Mouse (Mus musculus) yolk sac, embryonic 10.5 days (tissue): Measurements from ENCODE around the gene Igsf8.

Experiments used
- DNase-seq: peaks from one replicate; pipeline ENCODE4 v3.0.0-alpha.2; 2017; ENCODE audit warnings: low spot score

Igsf8 gene

DNA sequence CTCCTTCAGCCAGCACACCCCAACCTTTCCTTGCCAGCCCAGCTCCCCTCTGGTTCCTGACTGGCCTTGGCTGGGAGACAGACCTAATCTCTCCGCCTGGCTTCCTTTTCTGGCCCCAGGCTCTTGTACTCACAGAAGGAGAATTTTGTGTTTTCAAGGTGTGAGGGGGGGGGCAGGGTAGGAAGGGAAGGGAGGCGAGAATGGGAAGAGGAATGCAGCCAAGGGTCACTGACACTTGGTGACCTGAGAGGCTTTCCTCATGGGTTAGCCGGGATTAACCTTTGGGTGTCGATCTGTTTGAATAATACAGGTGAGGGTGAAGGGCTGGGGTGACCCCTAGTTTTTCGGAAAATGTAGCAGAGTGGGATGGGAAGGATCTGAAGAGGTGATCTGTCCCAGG, 12.7 kb downstream of the Igsf8 start:
- peak; percentile 30 for DNase-seq

DNA sequence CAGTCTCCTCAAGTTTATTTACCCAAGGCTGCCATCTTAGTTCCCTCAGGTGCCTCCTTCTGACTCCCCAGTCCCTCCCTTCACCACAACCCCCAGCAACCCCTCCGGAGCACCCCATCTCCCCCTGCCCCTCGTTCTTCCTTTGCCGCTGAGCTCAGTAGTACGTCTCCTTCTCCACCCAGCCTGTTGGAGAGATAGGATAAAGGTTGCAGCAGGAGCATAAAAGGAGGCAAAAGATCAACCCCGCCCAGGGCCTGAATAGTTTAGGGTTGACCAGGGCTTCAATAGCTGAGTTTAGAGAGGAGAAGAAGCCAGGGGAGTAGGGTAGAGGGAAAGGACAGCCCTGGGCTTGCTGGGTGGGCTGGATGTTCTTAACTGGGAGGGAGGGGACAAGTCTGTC, 13.1 kb downstream of the Igsf8 start:
- no peak for DNase-seq

DNA sequence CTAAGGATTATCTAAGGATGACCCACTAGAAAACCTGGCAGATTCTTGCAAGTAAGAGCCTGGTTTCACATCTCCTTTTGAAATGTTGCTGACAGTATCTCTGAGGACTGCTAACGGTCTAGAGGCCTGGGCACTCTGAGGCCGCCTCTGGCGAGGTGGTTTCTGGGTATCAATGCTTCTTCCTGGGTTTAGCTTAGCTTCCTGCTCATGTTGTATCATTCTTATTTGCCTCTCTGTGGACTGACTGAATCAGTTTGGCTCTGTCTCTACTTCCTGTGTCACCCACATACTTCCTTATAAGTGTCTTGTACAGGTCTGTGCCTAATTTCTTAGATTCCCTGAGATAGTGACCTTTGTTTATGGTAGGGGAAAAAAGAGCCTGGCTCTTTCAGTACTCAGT, 15.7 kb downstream of the Igsf8 start:
- DNase-seq = no peak

DNA sequence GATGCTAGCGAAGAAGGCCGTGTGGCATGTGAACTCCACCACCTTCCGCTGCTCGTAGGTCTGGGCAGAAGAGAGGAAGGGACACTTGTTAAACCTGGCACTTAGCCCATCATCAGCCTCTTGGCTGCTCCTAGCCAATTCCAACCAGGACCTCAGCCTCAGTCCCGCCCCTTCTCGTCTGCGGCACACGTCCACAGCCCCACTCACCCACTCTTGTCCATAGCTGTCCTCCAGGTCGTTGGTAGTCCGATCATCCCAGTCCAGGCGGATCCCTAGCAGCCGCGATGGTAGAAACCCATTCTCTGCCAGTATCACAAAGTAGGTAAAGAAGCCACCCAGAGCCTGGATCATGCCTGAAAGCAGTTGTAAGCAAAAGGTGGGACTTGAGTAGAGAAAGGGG, 16.9 kb downstream of the Igsf8 start:
- no peak for DNase-seq

DNA sequence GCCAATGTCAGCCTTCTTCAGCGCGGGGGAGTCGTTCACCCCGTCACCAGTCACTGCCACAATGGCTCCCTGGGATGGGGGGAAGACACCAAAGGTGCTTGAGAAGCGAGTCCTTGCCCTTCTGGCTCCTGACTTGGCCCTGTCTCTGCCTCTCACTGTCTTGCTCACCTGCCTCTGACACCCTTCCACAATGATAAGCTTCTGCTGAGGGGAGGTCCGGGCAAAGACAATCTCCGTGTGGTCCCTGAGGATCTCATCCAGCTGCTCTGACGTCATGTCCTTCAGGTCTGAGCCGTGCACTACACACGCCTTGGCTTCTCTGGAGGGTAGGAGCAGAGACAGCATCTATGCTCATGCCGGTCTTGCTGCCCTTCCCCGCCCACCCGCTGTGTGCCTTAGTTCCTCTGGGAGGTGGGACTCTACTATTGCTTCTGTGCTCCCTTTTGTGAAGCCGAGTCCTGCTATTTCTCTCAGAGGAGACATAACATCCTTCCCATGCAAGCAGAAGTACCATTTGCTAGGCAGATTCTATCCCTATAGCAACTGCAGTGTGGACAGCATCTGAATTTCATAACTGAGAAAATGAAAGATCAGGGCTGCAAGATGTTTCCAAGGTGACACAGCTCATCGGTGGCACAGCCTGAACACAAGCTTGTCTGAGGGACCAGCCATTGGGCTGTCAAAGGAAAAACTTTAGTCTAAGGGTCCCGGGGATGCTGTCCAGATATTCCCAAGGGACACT, 18.5 kb downstream of the Igsf8 start:
- DNase-seq = no peak

DNA sequence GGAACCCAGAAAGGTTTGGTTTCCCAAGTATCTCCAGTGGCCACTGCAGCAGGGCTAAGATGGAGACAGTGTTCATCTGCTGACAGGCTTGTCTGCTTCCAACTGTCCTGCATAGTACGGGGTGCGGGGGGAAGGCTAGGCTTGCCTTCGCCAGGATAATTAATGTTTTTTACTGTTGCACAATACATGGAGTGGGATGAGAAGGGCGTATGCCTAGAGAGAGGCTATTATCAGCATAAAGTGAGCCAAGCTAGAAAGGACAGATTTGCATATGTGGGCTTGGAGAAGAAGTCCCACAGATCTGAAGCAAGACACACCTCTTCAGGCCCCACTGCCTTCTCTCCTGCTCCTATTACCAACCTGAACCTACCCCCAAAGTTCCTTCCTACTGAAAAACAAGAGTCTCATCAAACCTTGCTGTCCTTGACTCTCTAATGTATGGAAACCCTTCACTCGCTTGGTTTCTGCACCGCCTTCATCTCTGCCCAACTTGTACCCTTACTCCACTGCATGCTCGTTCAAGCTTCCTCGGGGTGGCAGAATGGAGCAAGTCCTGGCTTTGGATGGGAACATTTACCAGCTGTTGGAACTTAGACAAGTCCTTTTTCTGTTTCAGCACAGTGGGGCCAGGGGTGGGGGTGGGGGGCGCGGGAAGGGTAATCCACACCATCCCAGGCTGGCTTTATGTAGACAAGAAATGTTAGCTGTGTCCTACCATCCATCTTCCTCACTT, 20.2 kb downstream of the Igsf8 start:
- no peak for DNase-seq

DNA sequence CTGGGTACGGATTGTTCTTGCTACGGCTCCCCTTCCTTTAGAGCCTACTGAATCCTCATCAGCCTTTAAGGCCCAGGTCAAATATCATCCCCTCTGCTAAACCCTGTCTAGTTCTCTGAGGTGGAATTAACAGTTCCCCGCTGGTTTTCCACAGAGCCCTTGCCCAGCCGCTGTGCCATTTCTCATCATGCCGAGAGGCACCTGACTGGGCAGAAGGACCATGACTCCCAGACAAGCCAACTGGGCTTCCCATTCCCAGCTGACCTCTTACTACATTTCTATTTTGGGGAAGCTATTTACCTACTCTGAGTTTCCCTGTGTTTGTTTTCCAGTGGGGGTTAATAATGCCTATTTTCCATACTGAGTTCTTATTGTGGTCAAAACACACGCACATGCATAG, 21.6 kb downstream of the Igsf8 start:
- DNase-seq = no peak

DNA sequence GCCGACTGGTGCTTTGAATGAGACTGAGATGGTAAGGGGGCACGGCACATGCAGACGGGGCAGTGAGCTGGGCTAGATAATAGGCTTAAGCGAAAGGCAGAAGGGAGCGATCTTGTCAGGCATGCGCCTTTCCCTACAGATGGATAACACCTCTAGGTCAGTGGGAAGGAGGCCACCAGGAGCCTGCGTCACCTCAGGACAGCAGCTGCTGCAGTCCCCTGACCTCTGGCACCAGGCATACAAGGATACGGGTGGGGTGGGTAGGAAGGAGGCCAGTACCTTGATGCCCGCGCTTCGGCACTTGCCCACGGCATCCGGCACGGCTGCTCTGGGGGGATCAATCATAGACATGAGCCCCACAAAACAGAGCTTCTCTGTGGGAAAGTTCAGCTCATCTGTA, 22.8 kb downstream of the Igsf8 start:
- no peak for DNase-seq

DNA sequence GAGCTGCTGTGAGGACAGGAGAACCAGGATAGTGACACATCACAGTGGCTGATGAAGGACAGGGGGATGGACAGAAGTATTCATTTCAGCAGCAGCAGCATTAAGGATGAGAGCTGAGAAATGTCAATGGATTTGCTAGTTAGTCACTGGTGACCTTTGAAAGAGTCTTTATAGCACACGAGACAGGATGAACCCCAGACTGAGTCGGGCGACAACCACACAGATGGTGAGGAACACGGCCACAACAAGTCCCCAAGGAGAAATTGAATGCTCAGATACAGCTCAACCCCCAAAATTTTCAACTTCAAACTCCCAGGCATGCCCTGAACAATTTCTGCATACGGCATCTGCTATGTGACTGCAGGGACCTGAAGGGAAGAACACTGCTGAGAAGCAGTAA, 25.3 kb downstream of the Igsf8 start:
- DNase-seq = no peak

DNA sequence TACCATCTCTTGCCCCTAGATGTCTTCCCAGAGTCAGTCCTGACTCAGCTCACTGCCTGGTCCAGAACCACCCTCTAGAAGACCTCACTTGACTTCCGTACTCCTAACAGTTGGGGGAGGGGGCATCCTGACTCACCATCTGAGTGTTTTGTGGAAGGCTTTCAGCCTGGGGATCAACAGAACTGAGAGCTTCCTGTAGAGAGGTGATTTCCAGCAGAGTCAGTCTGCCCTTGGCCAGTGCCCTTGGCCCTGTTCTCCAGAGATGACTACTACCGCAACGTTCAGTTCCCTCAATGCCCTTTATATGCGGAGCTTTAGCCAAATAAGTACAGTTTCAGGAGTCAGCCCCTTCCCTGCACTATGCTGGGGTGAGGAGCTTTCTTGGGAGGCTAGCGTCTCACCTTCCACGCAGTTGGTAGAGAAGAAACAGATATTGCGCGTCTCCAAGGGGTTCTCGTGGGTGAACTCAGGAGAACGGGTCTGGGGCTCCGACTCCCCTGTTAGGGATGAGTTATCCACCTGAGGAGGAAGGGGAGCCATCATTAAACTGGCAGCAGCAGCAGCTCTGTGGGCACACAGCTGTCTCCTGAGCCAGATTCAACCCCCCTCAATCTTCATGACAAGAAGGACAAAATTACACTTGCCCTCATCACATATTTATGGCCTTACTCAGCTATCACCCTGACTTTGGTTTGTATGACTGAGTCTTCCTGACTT, 27.6 kb downstream of the Igsf8 start:
- DNase-seq = no peak

DNA sequence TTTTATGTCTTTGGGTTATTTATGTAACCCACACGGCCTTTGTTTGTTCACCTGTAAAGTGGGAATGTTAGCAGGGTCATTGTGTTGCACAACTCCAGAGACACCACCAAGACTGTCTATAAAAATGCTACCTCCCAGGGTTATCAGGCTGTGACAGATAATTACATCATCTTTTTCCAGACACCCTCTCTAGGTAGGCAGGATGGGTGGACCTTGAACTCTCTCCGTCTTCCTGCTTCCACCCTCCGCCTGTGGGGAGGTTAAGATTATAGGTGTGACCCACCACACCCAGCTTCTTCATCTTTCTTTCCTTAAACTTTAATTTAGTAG, 28.1 kb downstream of the Igsf8 start:
- DNase-seq = no peak

DNA sequence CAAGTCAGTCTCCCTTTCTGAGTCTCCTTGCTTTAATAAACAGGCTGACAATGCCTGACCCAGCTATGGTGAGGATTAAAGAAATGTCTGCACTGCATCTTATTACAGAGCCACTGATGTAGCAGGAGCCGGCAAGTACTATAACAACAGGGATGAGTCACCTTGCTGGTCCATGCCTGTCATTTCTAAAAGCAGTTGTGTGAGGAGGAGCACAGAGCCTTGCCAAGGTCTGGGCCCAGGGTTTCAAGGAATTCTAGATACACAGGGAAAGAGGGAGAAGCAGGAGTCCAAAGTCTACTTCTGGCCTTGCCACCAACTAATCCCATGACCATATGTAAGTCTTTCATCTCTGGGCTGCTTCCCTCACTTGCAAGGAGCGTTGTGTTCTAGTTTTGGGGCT, 31.4 kb downstream of the Igsf8 start:
- no peak for DNase-seq

DNA sequence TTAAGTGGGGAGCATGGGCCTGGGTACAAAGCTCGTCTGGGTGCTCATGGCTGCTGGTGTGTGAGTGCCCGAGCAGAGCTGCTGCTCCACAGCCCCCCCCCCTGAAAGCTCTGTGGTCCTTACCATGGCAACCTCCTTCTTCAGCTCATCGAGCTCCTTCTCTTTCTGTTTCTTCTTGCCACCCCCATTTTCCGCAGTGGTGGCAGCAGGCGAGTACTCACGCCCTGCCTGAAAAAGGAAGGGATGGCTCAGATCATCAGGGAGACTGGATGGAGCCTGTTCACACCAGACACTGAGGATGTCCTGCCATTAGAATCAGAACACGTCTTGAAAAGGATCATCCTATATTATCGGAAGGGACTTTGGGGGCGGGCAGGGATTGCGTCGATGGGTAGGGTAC, 32.0 kb downstream of the Igsf8 start:
- DNase-seq = no peak

DNA sequence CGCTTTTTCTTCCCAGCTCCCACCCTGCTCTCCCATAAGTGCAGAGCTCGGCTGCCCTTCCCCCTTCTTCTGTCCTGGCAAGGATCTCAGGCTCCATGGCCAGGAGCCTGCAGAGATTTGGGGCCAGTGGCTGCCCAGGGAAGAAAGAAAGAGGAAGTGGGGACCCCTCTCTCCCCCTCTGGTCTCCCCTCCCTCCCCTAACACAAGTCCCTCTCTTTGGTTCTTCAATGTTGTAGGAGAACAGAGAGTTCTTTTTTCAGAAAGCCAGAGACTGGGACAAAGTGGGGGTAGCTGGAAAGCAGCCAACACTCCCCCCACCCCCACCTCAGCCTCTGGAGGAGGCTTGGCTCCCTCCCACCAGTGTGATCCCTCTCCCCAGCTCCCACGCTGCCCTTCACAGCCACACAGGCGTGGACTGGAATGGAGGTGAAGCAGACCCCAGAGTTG, 34.3 kb downstream of the Igsf8 start:
- DNase-seq = no peak

DNA sequence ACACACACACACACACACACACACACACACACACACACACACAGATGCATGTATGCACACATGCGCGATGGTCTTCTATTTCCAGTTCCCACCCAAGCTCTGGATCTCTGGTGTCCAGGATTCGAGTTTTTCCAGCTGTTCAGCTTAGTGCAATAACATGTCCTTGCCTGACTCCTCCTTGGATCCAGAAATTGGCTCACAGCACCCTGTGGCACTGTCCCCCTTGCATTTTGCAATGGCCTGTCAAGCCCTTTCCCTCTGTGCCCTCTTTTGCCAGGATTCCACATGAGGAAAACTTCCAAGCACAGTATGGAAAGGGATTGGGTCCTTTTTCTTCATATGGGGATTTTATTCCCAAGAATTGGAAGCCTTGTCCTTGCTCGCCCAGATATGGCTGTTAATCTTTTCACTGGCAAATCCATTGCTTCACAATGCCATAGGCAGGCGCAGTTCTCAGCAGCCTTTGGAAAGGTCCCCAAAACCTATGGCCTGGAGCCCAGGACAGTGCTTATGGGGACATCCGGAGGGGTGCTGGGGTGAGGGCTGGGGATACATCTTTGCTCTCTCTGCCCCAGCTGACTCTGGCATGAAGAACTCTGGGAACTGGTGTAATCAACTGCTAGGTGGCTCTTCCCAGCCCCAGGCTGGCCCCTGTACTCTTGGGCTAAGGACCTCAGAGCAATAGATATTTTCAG, 35.5 kb downstream of the Igsf8 start:
- DNase-seq = no peak

DNA sequence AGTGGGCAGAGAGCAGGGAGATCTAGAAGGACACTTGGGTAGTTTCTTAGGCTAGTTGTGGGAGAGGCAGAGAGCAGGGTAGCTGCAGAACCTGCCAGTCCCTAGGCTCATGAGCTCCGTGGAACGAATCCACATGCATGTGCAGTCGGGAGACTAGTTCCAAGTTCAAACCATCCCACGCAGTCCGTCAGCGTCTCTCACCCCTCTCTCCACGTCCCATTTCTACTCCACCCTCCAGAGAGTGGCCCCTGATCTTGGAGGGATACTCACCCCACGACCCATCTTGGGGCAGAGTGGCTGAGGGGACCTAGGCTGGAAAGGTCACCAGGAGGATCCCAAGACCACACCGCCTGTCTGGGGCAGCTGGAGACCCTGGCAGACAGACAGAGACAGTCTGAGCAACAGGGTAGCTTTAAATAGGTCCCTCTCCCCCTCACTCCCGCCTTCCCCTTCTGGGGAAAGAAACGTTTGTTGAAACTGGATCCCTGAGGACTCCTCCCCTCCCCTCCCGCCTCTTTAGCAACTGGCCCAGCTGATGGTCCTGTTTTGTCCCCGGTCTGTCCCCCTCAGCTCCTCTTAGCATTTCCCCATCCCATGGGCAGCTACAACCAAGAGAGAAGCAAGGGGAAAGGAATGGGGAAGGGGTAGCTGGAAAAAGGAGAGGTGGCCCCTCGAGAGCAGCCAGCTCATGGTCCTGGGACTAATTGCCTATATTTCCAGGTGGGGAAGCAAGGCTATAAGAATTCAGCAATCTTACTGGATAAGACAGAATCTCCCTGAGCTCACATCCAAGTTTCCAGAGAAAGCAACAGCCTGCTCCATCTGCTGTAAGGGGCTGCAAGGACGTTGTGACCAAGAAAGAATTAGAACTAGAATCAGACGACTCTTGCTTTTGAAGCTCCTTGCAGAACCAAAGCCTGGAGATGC, 36.4 kb downstream of the Igsf8 start, which contains the start of gene Atp1a2:
Gene Atp1a2 (minus strand): TSS at position 454 of the 927 bp plus-strand sequence.
- no peak for DNase-seq

DNA sequence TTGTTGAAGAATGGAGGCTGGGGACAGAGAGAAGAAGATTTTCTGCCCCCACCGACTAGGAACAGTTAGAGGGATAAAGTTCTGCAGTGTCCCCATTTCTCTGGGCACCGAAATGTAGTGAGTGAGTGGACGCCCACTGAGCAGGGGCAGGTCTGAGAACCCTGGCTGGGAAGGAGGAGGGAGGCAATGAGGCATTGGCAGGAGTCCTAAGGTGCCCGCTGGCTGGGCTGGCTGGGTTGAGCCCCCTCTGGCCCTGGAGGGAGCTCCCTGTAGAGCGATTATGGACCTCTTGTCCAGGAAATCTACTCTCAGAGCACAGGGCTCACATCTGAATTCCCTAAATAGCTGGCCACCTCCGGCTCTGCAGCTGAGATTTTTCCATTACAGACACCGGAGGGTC, 38.1 kb downstream of the Igsf8 start:
- DNase-seq = no peak

DNA sequence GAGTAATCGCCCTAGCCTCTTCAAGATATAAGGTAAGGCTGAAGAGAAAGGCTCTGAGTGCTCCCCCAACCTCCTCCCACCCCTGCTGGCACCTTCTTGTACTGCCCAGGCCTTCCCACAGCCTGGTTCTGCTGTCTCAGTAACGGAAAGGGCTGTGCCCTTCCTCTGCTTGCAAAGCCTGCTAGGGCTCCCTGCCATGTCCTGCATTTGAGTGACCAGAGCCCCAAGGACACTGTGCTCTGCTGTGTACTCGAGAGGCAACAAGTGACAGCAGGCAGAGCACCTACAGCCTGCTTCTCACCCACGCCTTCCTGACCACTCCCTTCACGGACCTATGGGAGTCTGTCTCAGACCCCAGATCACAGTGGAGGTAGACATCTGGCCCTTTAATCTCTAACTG, 38.8 kb downstream of the Igsf8 start:
- DNase-seq = no peak

DNA sequence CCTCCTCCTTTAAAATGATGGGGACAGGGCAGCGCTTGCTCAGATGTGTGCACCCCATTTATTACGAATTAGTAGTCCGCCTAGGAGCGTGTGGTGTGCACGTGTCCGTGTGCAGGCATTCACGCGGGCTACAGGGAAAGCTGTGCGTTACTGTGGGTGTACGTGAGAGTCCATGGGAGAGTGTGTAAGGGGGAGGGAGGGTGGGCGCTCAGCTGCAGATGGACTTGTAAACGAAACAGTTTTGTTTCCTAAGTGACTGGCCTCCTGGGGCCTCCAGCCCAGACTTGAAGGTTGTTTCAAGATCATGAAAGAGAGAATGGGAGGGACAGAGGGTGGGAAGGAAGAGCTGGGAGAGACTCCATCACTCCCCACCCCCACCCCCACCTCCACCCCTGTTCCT, 39.7 kb downstream of the Igsf8 start:
- no peak for DNase-seq

DNA sequence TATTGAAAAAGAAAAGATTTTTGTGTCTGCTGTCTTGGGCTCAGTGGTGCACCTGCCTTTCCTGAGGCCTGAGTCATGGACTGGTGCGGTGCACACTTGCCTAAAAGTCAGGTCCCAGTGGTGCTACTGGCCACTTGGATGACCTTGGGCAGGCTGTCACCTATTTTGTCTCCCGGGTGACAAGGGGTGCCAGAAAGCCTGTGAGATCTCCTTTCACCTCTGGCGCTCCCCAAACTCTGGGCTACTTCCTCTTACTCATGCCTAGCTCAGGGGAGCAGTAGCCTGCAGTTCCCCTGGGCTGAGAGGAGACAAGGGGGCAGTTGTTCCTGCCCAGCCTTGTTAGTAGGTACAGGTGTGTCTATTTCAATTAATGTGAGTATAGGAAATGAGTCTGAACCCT, 40.9 kb downstream of the Igsf8 start:
- no peak for DNase-seq

DNA sequence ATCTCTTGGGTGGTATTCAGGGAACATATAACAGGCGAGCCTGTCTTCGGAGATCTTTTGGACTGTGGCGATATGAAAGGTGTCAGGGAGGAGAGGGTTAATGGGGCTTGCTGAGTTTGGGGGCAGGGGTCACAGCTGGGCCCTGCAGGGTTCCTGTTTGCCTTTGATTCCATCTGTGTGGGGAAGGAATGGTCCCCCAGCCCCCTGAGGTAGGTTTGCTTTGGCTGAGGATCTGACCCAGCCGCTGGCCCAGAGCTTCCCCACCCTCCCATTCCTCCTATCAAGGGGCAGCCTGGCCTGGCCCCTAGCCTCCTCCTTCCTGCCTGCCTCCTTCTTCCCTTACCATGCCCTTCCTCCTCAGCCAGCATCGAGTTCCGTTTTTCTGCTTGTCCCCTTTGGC, 41.4 kb downstream of the Igsf8 start:
- no peak for DNase-seq

DNA sequence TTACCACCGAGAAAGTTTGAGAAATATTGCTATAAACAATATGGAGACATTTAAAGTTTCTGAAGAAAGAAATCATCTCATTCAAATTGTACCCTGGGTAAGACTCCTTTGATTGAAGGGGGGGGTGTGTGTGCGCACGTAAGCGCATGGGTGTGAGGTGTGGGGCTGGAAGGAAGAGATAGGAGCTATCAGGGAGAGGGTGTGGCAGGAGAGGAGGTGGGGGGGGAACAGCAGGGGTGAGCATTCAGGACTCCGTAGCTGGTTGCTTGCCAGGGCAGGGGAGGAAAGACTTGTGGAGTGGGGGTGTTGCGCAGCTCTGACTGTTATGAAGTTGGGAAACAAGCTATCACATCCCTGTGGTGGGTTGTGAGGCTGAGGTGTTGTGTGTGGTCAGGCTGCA, 43.0 kb downstream of the Igsf8 start:
- no peak for DNase-seq
